In genomic region chr12:16577665-16578233, GRCm38 (mm10) we compare ENCODE assay signal across 7 mouse cellular contexts. TPM values are rescaled to one million over a fixed set of nuclear protein-coding genes. Genes with fewer than 3 reads are reported as not detected.
DNase-seq lines count a peak whose midpoint lies in the region; ATAC-seq and TF ChIP-seq lines count a peak whose summit lies in the region.

No protein-coding gene starts in this region.

- no peak for ATAC-seq in G1E (ENCODE audit: extremely low read depth, insufficient number of reproducible peaks, low FRiP score, poor library complexity, severe bottlenecking)
- ATAC-seq in intestine, embryonic 15.5 days = peak; percentile 80

- H3K9ac ChIP-seq in intestine, embryonic 15.5 days = no peak overlapping the region

- H3K27ac ChIP-seq in intestine, embryonic 15.5 days = no peak overlapping the region

- peaks cover 30% of the 10 kb centered on the region for H3K4me1 ChIP-seq in G1E (ENCODE audit: insufficient read depth, low read depth, low read length)
- H3K4me1 ChIP-seq in intestine, embryonic 15.5 days (replicated peaks) = peaks cover 14% of the 10 kb centered on the region

- H3K4me3 ChIP-seq in G1E (ENCODE audit: low read depth, low read length) = no peak overlapping the region
- no peak overlapping the region for H3K4me3 ChIP-seq in intestine, embryonic 15.5 days (replicated peaks)

- WGBS in intestine, embryonic 15.5 days = 55% methylated on average over 9 of the region's 9 CpGs

- H3K9me3 ChIP-seq in G1E (replicated peaks) = no peaks in the 10 kb centered on the region
- H3K9me3 ChIP-seq in intestine, embryonic 15.5 days = no peaks in the 10 kb centered on the region

- TF ChIP-seq CTCF in G1E (IDR thresholded peaks at IDR 0.05; ENCODE audit: low read depth, low read length) = no peak

- no peak overlapping the region for H3K4me2 ChIP-seq in intestine, embryonic 15.5 days (replicated peaks)

- H3K27me3 ChIP-seq in G1E (ENCODE audit: insufficient read depth, low read length) = no peaks in the 10 kb centered on the region
- no peaks in the 10 kb centered on the region for H3K27me3 ChIP-seq in intestine, embryonic 15.5 days (replicated peaks)

- DNase-seq in layer of hippocampus, adult 11-12 months (ENCODE audit: low spot score) = peak; percentile 47
- no peak for DNase-seq in layer of hippocampus, postnatal 25 days (ENCODE audit: extremely low spot score in 1 of 2, low spot score in 1 of 2)
- DNase-seq in G1E (ENCODE audit: low spot score) (peak; percentile 14), NIH3T3 (ENCODE audit: low read depth) (peak; percentile 58)
- DNase-seq in gastrocnemius, postnatal 36 days = no peak
- no peak for DNase-seq in spleen, adult 12 weeks (ENCODE audit: low spot score)

- peaks cover 99% of the 10 kb centered on the region for H3K36me3 ChIP-seq in G1E (replicated peaks)
- H3K36me3 ChIP-seq in intestine, embryonic 15.5 days = peaks cover 8% of the 10 kb centered on the region; the same call in 1 of the 2 replicates

- intact Hi-C loops in gastrocnemius, postnatal 36 days (cut with DNase I) = no loop called here

RNA-seq across cellular contexts. Expression of gene Lpin1, which starts 33.0 kb away (rescaled TPM):
- 10 to 100 TPM; 22.8 to 24.0 TPM for total RNA-seq in layer of hippocampus, postnatal 25 days (2021)
- 23.1 and 25.9 TPM in 2 replicates for total RNA-seq in G1E (2014; fragmentation: Nextera tagmentation)
- 19.2 and 19.6 TPM in 2 replicates for total RNA-seq in G1E (2017)
- polyA plus RNA-seq in G1E (2012) = 9.8 and 14.1 TPM in 2 replicates
- 7.2 and 8.6 TPM in 2 replicates for polyA plus RNA-seq in intestine, embryonic 15.5 days (2015; fragmentation: Nextera tagmentation; extraction: Ambion mirVana)
- total RNA-seq in gastrocnemius, postnatal 36 days (2021) = 100 to 1,000 TPM; 227 to 246 TPM

Comparison
In these comparisons a context has a peak if more than half of its experiments do, and no peak if none do; other contexts are left out.
1. DNase-seq: peak in layer of hippocampus, adult 11-12 months (single experiment), G1E (single experiment) and NIH3T3 (single experiment); none in layer of hippocampus, postnatal 25 days (0 of 2), gastrocnemius, postnatal 36 days (0 of 2) and spleen, adult 12 weeks (single experiment).
2. RNA of gene Lpin1, which starts 33.0 kb away (total RNA-seq): 227 to 246 TPM in gastrocnemius, postnatal 36 days; 19.2 to 25.9 TPM in G1E and 22.8 to 24.0 TPM in layer of hippocampus, postnatal 25 days; every median in the first group is over 4 times any median in the second.